Mouse (Mus musculus): Measurements from ENCODE around the gene Acer1. TPM values are rescaled to one million over a fixed set of nuclear protein-coding genes. Genes with fewer than 3 reads are reported as not detected.

The Acer1 gene
- total RNA-seq, 1 experiment from 2014 or later, result not detected

- no peak for ATAC-seq (replicated peaks; ENCODE audit: insufficient number of reproducible peaks, low FRiP score, low TSS enrichment, poor library complexity, severe bottlenecking)
Measured at GRCm38 (mm10) chr17:56907887-56908286, 74.0 kb downstream of the Acer1 start.

GRCm38 (mm10) chr17:56907096-56907495 is 74.8 kb downstream of the Acer1 start:
- no peak for ATAC-seq (replicated peaks; ENCODE audit: insufficient number of reproducible peaks, low FRiP score, low TSS enrichment, poor library complexity, severe bottlenecking)

GRCm38 (mm10) chr17:56906166-56906565 is 75.8 kb downstream of the Acer1 start:
- no peak for ATAC-seq (replicated peaks; ENCODE audit: insufficient number of reproducible peaks, low FRiP score, low TSS enrichment, poor library complexity, severe bottlenecking)

Other genes starting within 250 kb of the Acer1 start
- not detected in 3 replicates for gene Nrtn, start 224.6 kb downstream of the Acer1 start, total RNA-seq (2017)
- 15.0 to 22.2 TPM (median 19.2 TPM) in 3 replicates for gene Dus3l, start 217.4 kb downstream of the Acer1 start, total RNA-seq (2017)
- 0.29 to 0.49 TPM in 2 of 3 replicates, not detected in the other for gene Prr22, start 211.9 kb downstream of the Acer1 start, total RNA-seq (2017)
- 4.7 to 8.2 TPM (median 6.6 TPM) in 3 replicates for gene Rfx2, start 151.1 kb downstream of the Acer1 start, total RNA-seq (2017)
- gene Acsbg2, start 107.7 kb downstream of the Acer1 start, total RNA-seq (2017), result not detected in 3 replicates
- gene 1700061G19Rik, start 106.6 kb downstream of the Acer1 start, total RNA-seq (2017), result not detected in 3 replicates
- gene Mllt1, start 46.7 kb downstream of the Acer1 start, total RNA-seq (2017), result 7.0 to 20.4 TPM (median 8.3 TPM) in 3 replicates
- 12.3 to 27.6 TPM (median 13.8 TPM) in 3 replicates for gene Clpp, start 8.2 kb upstream of the Acer1 start, total RNA-seq (2017)
- gene Alkbh7, start 15.2 kb upstream of the Acer1 start, total RNA-seq (2017), result 8.0 to 11.9 TPM (median 9.8 TPM) in 3 replicates
- not detected in 3 replicates for gene Pspn, start 17.9 kb upstream of the Acer1 start, total RNA-seq (2017)
- 81.4 to 95.0 TPM (median 83.1 TPM) in 3 replicates for gene Gtf2f1, start 29.2 kb upstream of the Acer1 start, total RNA-seq (2017)
- gene Gm17949, start 29.3 kb upstream of the Acer1 start, total RNA-seq (2017), result not detected in 3 replicates
- 25.1 to 60.3 TPM (median 33.8 TPM) in 3 replicates for gene Khsrp, start 49.4 kb upstream of the Acer1 start, total RNA-seq (2017)
- gene Slc25a41, start 59.5 kb upstream of the Acer1 start, total RNA-seq (2017), result not detected in 3 replicates
- 1.4 TPM in 1 of 3 replicates, not detected in the others for gene Crb3, start 77.0 kb upstream of the Acer1 start, total RNA-seq (2017)
- gene Slc25a23, start 77.7 kb upstream of the Acer1 start, total RNA-seq (2017), result 0.21 to 1.7 TPM (median 1.3 TPM) in 3 replicates
- 32.3 to 86.7 TPM (median 48.3 TPM) in 3 replicates for gene Dennd1c, start 96.4 kb upstream of the Acer1 start, total RNA-seq (2017)
- 0.58 to 1.4 TPM in 2 of 3 replicates, not detected in the other for gene Tubb4a, start 105.7 kb upstream of the Acer1 start, total RNA-seq (2017)
- gene Tnfsf9, start 123.2 kb upstream of the Acer1 start, total RNA-seq (2017), result 0.57 to 1.3 TPM (median 1.2 TPM) in 3 replicates
- not detected in 3 replicates for gene Cd70, start 167.7 kb upstream of the Acer1 start, total RNA-seq (2017)
- 9.5 to 16.2 TPM (median 10.5 TPM) in 3 replicates for gene Tnfsf14, start 212.1 kb upstream of the Acer1 start, total RNA-seq (2017)
- 96.6 to 152 TPM (median 129 TPM) in 3 replicates for gene C3, start 246.0 kb upstream of the Acer1 start, total RNA-seq (2017)